Mouse (Mus musculus) heart, embryonic 10.5 days (tissue): Measurements from ENCODE around the gene Fmnl3. TPM values are rescaled to one million over a fixed set of nuclear protein-coding genes. Genes with fewer than 3 reads are reported as not detected.
A peak's percentile ranks its signal among the peaks of the same experiment; 100 is the strongest.

Experiments
- DNase-seq: peaks from one replicate; pipeline ENCODE4 v3.0.0-alpha.2; 2017; ENCODE audit warnings: low spot score
- H3K27ac ChIP-seq: fragments of 300-500 bp; sonication (generic); 2 replicates; pipeline ENCODE4 v1.5.1; 2016; ENCODE audit warnings: mild to moderate bottlenecking
- H3K27me3 ChIP-seq: fragments of 300-500 bp; sonication (generic); 2 replicates; pipeline ENCODE4 v1.6.1; 2016; ENCODE audit warnings: mild to moderate bottlenecking; ENCODE audit not compliant: poor library complexity, insufficient read depth, severe bottlenecking
- H3K36me3 ChIP-seq: fragments of 300-500 bp; sonication (generic); 2 replicates; pipeline ENCODE4 v1.6.1; 2016; ENCODE audit warnings: mild to moderate bottlenecking, moderate library complexity
- H3K4me1 ChIP-seq: fragments of 300-500 bp; sonication (generic); 2 replicates; pipeline ENCODE4 v1.6.1; 2016; ENCODE audit warnings: mild to moderate bottlenecking
- H3K4me3 ChIP-seq: fragments of 300-500 bp; sonication (generic); 2 replicates; pipeline ENCODE4 v1.5.1; 2016; ENCODE audit warnings: mild to moderate bottlenecking, moderate library complexity
- H3K9me3 ChIP-seq: fragments of 300-500 bp; sonication (generic); 2 replicates; pipeline ENCODE4 v1.6.1; 2016; ENCODE audit warnings: mild to moderate bottlenecking, moderate library complexity
- WGBS: fragments of 180-500 bp; shearing (Covaris S2); methylation state at CpG from one replicate; pipeline ENCODE4 v1.1.7; 2016; 5-methylcytosine and 5-hydroxymethylcytosine counted together
- polyA plus RNA-seq: library from polyadenylated mRNA; unstranded; fragments of >200 nt; fragmentation: Nextera tagmentation; extraction: Ambion mirVana; gene quantifications from 2 replicates; pipeline ENCODE4 v1.2.1, GENCODE M21; 2016

The Fmnl3 gene
- polyA plus RNA-seq, 1 experiment from 2014 or later: 17.5 TPM

- Histone ChIP-seq H3K27ac (peak overlapping the region; percentile 67), H3K9me3 (no peaks in the 10 kb centered on the region), H3K27me3 (peaks cover 13% of the 10 kb centered on the region), H3K4me1 (peaks cover 14% of the 10 kb centered on the region), H3K36me3 (no peaks in the 10 kb centered on the region), H3K4me3 (peak overlapping the region; percentile 27)
- WGBS: 27% methylated on average over 14 of the region's 14 CpGs
- peak; percentile 83 for DNase-seq
These were observed 85.6 kb downstream of the Fmnl3 start for GRCm38 (mm10) chr15:99284527-99285188.

- peaks cover 14% of the 10 kb centered on the region for H3K4me1 ChIP-seq
- WGBS: 62% methylated on average over 10 of the region's 10 CpGs
- H3K9me3 ChIP-seq: no peaks in the 10 kb centered on the region
- no peak for DNase-seq
- no peaks in the 10 kb centered on the region for H3K36me3 ChIP-seq
- H3K27ac ChIP-seq: no peak overlapping the region
- peaks cover 22% of the 10 kb centered on the region for H3K27me3 ChIP-seq
- no peak overlapping the region for H3K4me3 ChIP-seq
These were observed 86.8 kb downstream of the Fmnl3 start for GRCm38 (mm10) chr15:99283456-99283855.

- Histone ChIP-seq H3K36me3 (no peaks in the 10 kb centered on the region), H3K27me3 (peaks cover 22% of the 10 kb centered on the region), H3K4me1 (no peaks in the 10 kb centered on the region), H3K9me3 (no peaks in the 10 kb centered on the region), H3K27ac (no peak overlapping the region), H3K4me3 (no peak overlapping the region)
- no peak for DNase-seq
- WGBS: 90% methylated on average over 7 of the region's 7 CpGs
These were observed 92.0 kb downstream of the Fmnl3 start for GRCm38 (mm10) chr15:99278271-99278670.

- H3K36me3 ChIP-seq: no peaks in the 10 kb centered on the region
- no peak for DNase-seq
- 69% methylated on average over 8 of the region's 8 CpGs for WGBS
- H3K4me3 ChIP-seq: no peak overlapping the region
- no peak overlapping the region for H3K27ac ChIP-seq
- H3K9me3 ChIP-seq: no peaks in the 10 kb centered on the region
- peaks cover 22% of the 10 kb centered on the region for H3K27me3 ChIP-seq
- H3K4me1 ChIP-seq: no peaks in the 10 kb centered on the region
These were observed 94.2 kb downstream of the Fmnl3 start for GRCm38 (mm10) chr15:99276095-99276494.

Other genes with a start within 250 kb of the Fmnl3 start
- gene Spats2, start 244.6 kb downstream of the Fmnl3 start, polyA plus RNA-seq: 42.1 and 58.5 TPM in 2 replicates
- gene Kcnh3, start 145.6 kb downstream of the Fmnl3 start, polyA plus RNA-seq: 0.27 and 0.28 TPM in 2 replicates
- gene Mcrs1, start 118.5 kb downstream of the Fmnl3 start, polyA plus RNA-seq: 174 and 196 TPM in 2 replicates
- 40.0 and 54.7 TPM in 2 replicates for gene Prpf40b, start 75.4 kb downstream of the Fmnl3 start, polyA plus RNA-seq
- 0.19 and 0.37 TPM in 2 replicates for gene Fam186b, start 74.6 kb downstream of the Fmnl3 start, polyA plus RNA-seq
- gene Tmbim6, start 22.4 kb upstream of the Fmnl3 start, polyA plus RNA-seq: 295 and 308 TPM in 2 replicates
- gene Nckap5l, start 87.3 kb upstream of the Fmnl3 start, polyA plus RNA-seq: 10.7 and 12.8 TPM in 2 replicates
- gene Bcdin3d, start 104.2 kb upstream of the Fmnl3 start, polyA plus RNA-seq: 11.8 and 13.7 TPM in 2 replicates
- 0.59 and 0.68 TPM in 2 replicates for gene Faim2, start 157.7 kb upstream of the Fmnl3 start, polyA plus RNA-seq
- gene Aqp2, start 208.6 kb upstream of the Fmnl3 start, polyA plus RNA-seq: 0.15 TPM in 1 of 2 replicates, not detected in the other
- gene Aqp5, start 220.3 kb upstream of the Fmnl3 start, polyA plus RNA-seq: 3.5 and 5.3 TPM in 2 replicates
- 0.06 TPM in 1 of 2 replicates, not detected in the other for gene Aqp6, start 230.9 kb upstream of the Fmnl3 start, polyA plus RNA-seq